Mouse (Mus musculus) forebrain, embryonic 11.5 days (tissue): ENCODE data around the gene BC048562. TPM values are rescaled to one million over a fixed set of nuclear protein-coding genes. Genes with fewer than 3 reads are reported as not detected.
A peak's percentile ranks its signal among the peaks of the same experiment; 100 is the strongest.

ENCODE experiments used
- ATAC-seq: fragments of 200-750 bp; cut with Nextera tagmentation; replicated peaks from 2 replicates; pipeline ENCODE4 v1.8.0; 2017; ENCODE audit warnings: moderate TSS enrichment; ENCODE audit not compliant: low FRiP score
- DNase-seq: peaks from one replicate; pipeline ENCODE4 v3.0.0-alpha.2; 2017; ENCODE audit warnings: low spot score
- H3K27ac ChIP-seq: fragments of 300-500 bp; sonication (generic); 2 replicates; pipeline ENCODE4 v1.5.1; 2014; ENCODE audit warnings: low read depth, low read length
- H3K27me3 ChIP-seq: fragments of 300-500 bp; sonication (generic); 2 replicates; pipeline ENCODE4 v1.6.1; 2014; ENCODE audit warnings: mild to moderate bottlenecking, low read length, mixed read lengths; ENCODE audit not compliant: control insufficient read depth, insufficient read depth
- H3K36me3 ChIP-seq: fragments of 300-500 bp; sonication (generic); 2 replicates; pipeline ENCODE4 v1.6.1; 2014; ENCODE audit warnings: mild to moderate bottlenecking, low read length, moderate library complexity, mixed read lengths; ENCODE audit not compliant: control insufficient read depth, insufficient read depth
- H3K4me1 ChIP-seq: fragments of 300-500 bp; sonication (generic); replicated peaks from 2 replicates; pipeline ENCODE4 v1.6.1; 2014; ENCODE audit warnings: low read length, mixed read lengths; ENCODE audit not compliant: control insufficient read depth, insufficient read depth
- H3K4me2 ChIP-seq: fragments of 300-500 bp; sonication (generic); 2 replicates; pipeline ENCODE4 v1.6.1; 2014; ENCODE audit warnings: low read depth, mild to moderate bottlenecking, low read length, moderate library complexity, mixed read lengths; ENCODE audit not compliant: severe bottlenecking
- H3K4me3 ChIP-seq: fragments of 300-500 bp; sonication (generic); 2 replicates; pipeline ENCODE4 v1.5.1; 2014; ENCODE audit warnings: low read depth, low read length
- H3K9ac ChIP-seq: fragments of 300-500 bp; sonication (generic); 2 replicates; pipeline ENCODE4 v1.6.1; 2014; ENCODE audit warnings: low read length
- H3K9me3 ChIP-seq: fragments of 300-500 bp; sonication (generic); 2 replicates; pipeline ENCODE4 v1.6.1; 2016; ENCODE audit warnings: low read length, mixed read lengths; ENCODE audit not compliant: control insufficient read depth
- WGBS: fragments of 180-500 bp; shearing (Covaris S2); extraction: QIAGEN DNeasy Blood & Tissue Kit; methylation state at CpG from one replicate; pipeline ENCODE4 v1.1.7; 2014; 5-methylcytosine and 5-hydroxymethylcytosine counted together
- polyA plus RNA-seq: library from polyadenylated mRNA; unstranded; fragments of >200 nt; fragmentation: Nextera tagmentation; extraction: Ambion mirVana; gene quantifications from 2 replicates; pipeline ENCODE4 v1.2.1, GENCODE M21; 2014

Gene BC048562
- polyA plus RNA-seq, 1 experiment from 2014 or later, result not detected

DNA sequence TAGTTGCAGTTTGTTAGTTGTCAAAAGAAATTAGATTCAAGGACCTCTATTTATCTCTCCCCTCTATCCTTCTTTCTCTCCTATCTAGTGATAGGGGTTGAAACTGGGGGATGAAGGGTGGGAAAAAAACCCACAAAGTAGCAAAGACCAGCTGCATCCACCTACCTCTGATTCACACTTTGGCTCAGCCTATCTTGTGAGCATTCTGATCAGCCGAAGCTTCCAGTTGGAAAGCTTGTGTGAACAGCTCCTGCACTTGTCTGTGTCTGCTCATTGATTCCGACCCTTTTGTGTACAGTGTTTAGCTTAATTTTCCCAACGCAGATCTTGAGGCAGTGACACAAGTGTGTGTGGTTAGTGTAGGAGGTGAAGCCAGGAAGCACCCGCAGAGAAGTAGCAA, 17.2 kb downstream of the BC048562 start:
- no peaks in the 10 kb centered on the region for H3K9me3 ChIP-seq
- no peaks in the 10 kb centered on the region for H3K36me3 ChIP-seq
- ATAC-seq (no peak), DNase-seq (no peak)
- H3K4me1 ChIP-seq, result peaks cover 22% of the 10 kb centered on the region
- H3K9ac ChIP-seq, result no peak overlapping the region
- H3K4me2 ChIP-seq, result no peak overlapping the region
- no peaks in the 10 kb centered on the region for H3K27me3 ChIP-seq
- 81% methylated on average over 4 of the region's 4 CpGs for WGBS
- no peak overlapping the region for H3K27ac ChIP-seq
- H3K4me3 ChIP-seq, result no peak overlapping the region

DNA sequence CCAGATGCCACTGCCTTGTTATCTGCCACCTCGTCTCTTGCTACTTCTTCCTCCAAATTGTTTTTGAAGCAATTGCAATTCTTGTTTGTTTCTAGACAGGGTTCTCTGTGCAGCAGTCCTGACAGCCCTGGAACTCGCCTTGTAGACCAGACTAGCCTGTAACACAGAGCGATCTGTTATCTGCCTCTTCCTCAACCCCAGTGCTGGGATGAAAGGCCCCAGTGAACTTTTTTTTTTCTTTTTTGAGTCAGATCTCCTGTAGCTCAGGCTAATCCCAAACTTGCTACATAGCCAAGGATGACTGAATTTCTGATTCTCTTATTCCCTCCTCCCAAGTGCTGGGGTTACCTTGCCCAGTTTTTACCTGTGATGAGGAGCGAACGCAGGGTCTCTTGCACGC, 18.1 kb downstream of the BC048562 start:
- 85% methylated on average over 6 of the region's 6 CpGs for WGBS

GRCm38 (mm10) chr9:108455747-108456571, 19.7 kb downstream of the BC048562 start:
- WGBS, result 83% methylated on average over 12 of the region's 12 CpGs
- no peaks in the 10 kb centered on the region for H3K36me3 ChIP-seq
- peaks cover 9% of the 10 kb centered on the region; the same call in 1 of the 2 replicates for H3K4me1 ChIP-seq
- ATAC-seq, result no peak
- no peaks in the 10 kb centered on the region for H3K27me3 ChIP-seq
- no peak for DNase-seq
- no peaks in the 10 kb centered on the region for H3K9me3 ChIP-seq
- no peak overlapping the region for H3K4me2 ChIP-seq
- no peak overlapping the region for H3K27ac ChIP-seq
- no peak overlapping the region for H3K4me3 ChIP-seq
- no peak overlapping the region for H3K9ac ChIP-seq

More for the DNA sequence above, 18.1 kb downstream of the BC048562 start:
- no peaks in the 10 kb centered on the region for H3K36me3 ChIP-seq
- H3K27me3 ChIP-seq, result no peaks in the 10 kb centered on the region
- no peak overlapping the region for H3K4me3 ChIP-seq
- H3K9ac ChIP-seq, result no peak overlapping the region
- ATAC-seq (no peak), DNase-seq (no peak)
- H3K9me3 ChIP-seq, result no peaks in the 10 kb centered on the region
- H3K27ac ChIP-seq, result no peak overlapping the region
- H3K4me1 ChIP-seq, result peaks cover 17% of the 10 kb centered on the region
- H3K4me2 ChIP-seq, result no peak overlapping the region

- ATAC-seq, result no peak
- Histone ChIP-seq H3K27me3 (no peaks in the 10 kb centered on the region), H3K4me1 (peaks cover 10% of the 10 kb centered on the region; the same call in 1 of the 2 replicates), H3K9ac (no peak overlapping the region), H3K9me3 (no peaks in the 10 kb centered on the region), H3K4me2 (no peak overlapping the region), H3K4me3 (no peak overlapping the region), H3K27ac (no peak overlapping the region), H3K36me3 (no peaks in the 10 kb centered on the region)
- 87% methylated on average over 10 of the region's 10 CpGs for WGBS
- DNase-seq, result no peak
Observed at GRCm38 (mm10) chr9:108456953-108457352, 20.7 kb downstream of the BC048562 start.

GRCm38 (mm10) chr9:108459939-108460318, 23.6 kb downstream of the BC048562 start:
- Histone ChIP-seq H3K4me1 (peaks cover 4% of the 10 kb centered on the region; the same call in 1 of the 2 replicates), H3K4me2 (peak overlapping the region; percentile 28; the same call in 1 of the 2 replicates), H3K9ac (no peak overlapping the region), H3K9me3 (no peaks in the 10 kb centered on the region), H3K4me3 (peak overlapping the region; percentile 91), H3K36me3 (peaks cover 12% of the 10 kb centered on the region; the same call in 1 of the 2 replicates), H3K27ac (no peak overlapping the region), H3K27me3 (no peaks in the 10 kb centered on the region)
- DNase-seq (no peak), ATAC-seq (peak; percentile 37; the same call in 1 of the 2 replicates)
- WGBS, result 89% methylated on average over 1 of the region's 1 CpGs

DNA sequence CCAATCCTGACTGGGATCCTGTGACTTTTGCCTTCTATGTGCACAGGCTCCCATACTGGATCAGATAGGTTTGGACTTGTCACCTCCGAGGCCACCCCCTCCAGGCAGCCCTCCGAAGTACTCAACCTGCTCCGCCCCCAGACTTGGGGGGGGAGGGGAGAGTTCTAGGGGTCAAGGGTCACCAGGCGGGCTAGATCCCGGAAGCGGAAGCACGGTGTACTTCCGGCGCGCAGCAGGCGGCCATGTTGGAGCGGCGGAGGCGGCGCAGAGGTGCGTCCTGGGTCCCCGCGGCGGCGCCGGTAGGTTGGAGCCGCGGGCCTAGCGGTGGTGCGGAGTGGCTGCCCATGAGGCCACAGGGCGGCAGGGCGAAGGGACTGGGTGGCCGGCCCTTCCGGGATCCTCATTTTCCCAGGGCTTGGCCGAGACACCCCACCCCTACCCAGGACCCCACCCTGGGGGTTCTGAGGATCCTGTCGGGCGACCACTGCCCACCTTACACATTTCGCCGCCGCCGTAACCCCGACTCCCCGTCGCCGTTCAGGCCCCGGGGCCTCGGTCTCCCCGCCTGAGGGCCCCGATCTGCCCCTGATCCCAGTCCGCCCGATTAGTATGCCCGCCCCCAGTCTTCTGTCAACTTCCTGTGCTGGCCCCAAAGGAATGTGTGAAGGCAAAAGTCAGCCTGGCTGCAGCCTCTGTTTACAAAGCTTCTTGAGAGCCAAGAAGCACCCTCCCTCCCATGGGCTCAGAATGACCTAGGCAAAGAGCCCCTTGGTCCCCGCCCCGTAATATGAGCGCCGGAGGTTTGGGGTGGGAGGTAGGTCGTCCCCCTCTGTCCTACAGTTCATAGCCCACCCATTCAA, 24.3 kb downstream of the BC048562 start, which contains the start of gene Ccdc71:
TSS of gene Ccdc71 (plus strand) at position 209 of the 860 bp plus-strand sequence.
- Histone ChIP-seq H3K4me1 (peaks cover 4% of the 10 kb centered on the region; the same call in 1 of the 2 replicates), H3K9me3 (no peaks in the 10 kb centered on the region), H3K4me2 (peak within 1 kb of the TSS; percentile 92), H3K27ac (peak within 1 kb of the TSS; percentile 55; the same call in 1 of the 2 replicates), H3K9ac (peak within 1 kb of the TSS; percentile 86), H3K4me3 (peak within 1 kb of the TSS; percentile 91), H3K27me3 (no peaks in the 10 kb centered on the region), H3K36me3 (peaks cover 12% of the 10 kb centered on the region; the same call in 1 of the 2 replicates)
- peak; percentile 86 for ATAC-seq
- 1% methylated on average over 52 of the region's 52 CpGs for WGBS
- peak; percentile 90 for DNase-seq

GRCm38 (mm10) chr9:108461181-108461631, 24.9 kb downstream of the BC048562 start, which contains the start of gene Klhdc8b:
TSS of gene Klhdc8b (minus strand) at chr9:108461581.
- ATAC-seq (peak; percentile 14; the same call in 1 of the 2 replicates), DNase-seq (no peak)
- H3K4me3 ChIP-seq, result peak within 1 kb of the TSS; percentile 91
- WGBS, result 24% methylated on average over 11 of the region's 11 CpGs
- H3K27ac ChIP-seq, result peak within 1 kb of the TSS; percentile 55; the same call in 1 of the 2 replicates
- peak within 1 kb of the TSS; percentile 92 for H3K4me2 ChIP-seq
- peaks cover 4% of the 10 kb centered on the region; the same call in 1 of the 2 replicates for H3K4me1 ChIP-seq
- H3K36me3 ChIP-seq, result peaks cover 12% of the 10 kb centered on the region; the same call in 1 of the 2 replicates
- H3K27me3 ChIP-seq, result no peaks in the 10 kb centered on the region
- no peaks in the 10 kb centered on the region for H3K9me3 ChIP-seq
- H3K9ac ChIP-seq, result peak within 1 kb of the TSS; percentile 86

DNA sequence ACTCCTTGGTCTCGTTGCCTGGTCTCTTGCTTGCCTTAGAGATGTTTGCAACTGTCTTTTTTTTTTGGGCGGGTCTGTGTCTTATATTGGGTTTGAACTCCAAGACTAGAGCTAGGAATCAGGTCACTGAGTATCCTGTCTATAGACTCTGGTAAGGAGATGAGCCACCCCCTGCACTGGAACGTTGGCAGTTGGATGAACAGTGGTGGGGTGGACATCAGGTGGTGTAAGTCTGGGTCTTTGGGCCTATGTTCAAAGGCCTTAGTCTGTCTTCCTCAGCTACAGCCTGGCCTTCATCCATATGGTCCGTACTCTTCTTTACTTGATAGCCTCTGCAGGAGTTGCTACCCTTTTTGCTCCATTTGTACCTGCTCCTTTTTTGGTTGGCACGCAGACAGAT, 25.4 kb downstream of the BC048562 start:
- no peak overlapping the region for H3K27ac ChIP-seq

More for the DNA sequence above, 25.4 kb downstream of the BC048562 start:
- Histone ChIP-seq H3K4me2 (peak overlapping the region; percentile 92), H3K4me1 (peaks cover 4% of the 10 kb centered on the region; the same call in 1 of the 2 replicates), H3K9ac (peak overlapping the region; percentile 86; the same call in 1 of the 2 replicates), H3K27me3 (no peaks in the 10 kb centered on the region), H3K9me3 (no peaks in the 10 kb centered on the region), H3K36me3 (peaks cover 12% of the 10 kb centered on the region; the same call in 1 of the 2 replicates), H3K4me3 (peak overlapping the region; percentile 91)
- DNase-seq, result no peak
- WGBS, result 88% methylated on average over 5 of the region's 5 CpGs
- ATAC-seq, result no peak
